Comparison of ENCODE assay signal across 34 mouse cellular contexts in the genomic region with DNA sequence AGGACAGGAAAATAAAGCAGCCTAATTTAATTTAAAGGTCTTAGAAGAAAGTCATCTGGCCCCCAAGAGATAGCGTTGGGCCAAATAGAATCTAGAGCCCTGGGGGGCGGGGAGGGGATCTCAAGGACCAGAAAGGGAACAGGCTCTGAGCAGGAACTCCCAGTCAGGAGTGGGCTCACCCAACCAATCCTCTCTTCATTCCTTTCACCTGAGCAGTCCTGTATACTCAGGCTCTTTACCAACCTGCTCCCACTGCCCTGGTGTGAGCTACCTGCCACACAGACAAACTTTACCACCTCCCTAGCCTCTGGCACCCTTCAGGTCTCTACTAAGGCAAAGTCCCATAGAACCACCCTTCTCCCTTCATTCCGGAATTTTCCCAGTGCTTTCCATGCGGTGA.
"Had no signal": no experiment of that assay in that cellular context is flagged by ENCODE, and none has a peak within 500 bp of the region (broad histone marks: within the 10 kb centered on the region; RNA-seq: fewer than 3 reads in every experiment).

No protein-coding gene starts in this region.

- DNase-seq: heart, adult 2 months; heart, postnatal 10 days; heart, postnatal 14 days; heart, postnatal 36 days; kidney, adult 11 months; kidney, adult 18-20 months; kidney, adult 2 months; kidney, adult 8-10 months; kidney, adult 9 months; kidney, postnatal 10 days; kidney, postnatal 14 days; kidney, postnatal 25 days; kidney, postnatal 36 days; kidney, postnatal 4 days; layer of hippocampus, adult 9-11 months; layer of hippocampus, postnatal 36 days had no signal

- H3K9ac ChIP-seq: heart, embryonic 12.5 days; heart, embryonic 13.5 days; heart, embryonic 15.5 days; hindbrain, embryonic 12.5 days; hindbrain, embryonic 13.5 days; hindbrain, embryonic 14.5 days; hindbrain, embryonic 15.5 days; intestine, embryonic 15.5 days; kidney, embryonic 15.5 days had no signal

- H3K27ac ChIP-seq: heart, adult 2 months; heart, embryonic 13.5 days; heart, embryonic 15.5 days; hindbrain, embryonic 10.5 days; hindbrain, embryonic 12.5 days; hindbrain, embryonic 13.5 days; hindbrain, embryonic 14.5 days; hindbrain, embryonic 15.5 days; hindbrain, postnatal 0 days; intestine, embryonic 15.5 days; kidney, embryonic 15.5 days; kidney, postnatal 0 days; layer of hippocampus, adult 2 months had no signal

- H3K36me3 ChIP-seq: heart, embryonic 12.5 days; heart, embryonic 13.5 days; heart, embryonic 15.5 days; hindbrain, embryonic 10.5 days; hindbrain, embryonic 12.5 days; hindbrain, embryonic 13.5 days; hindbrain, embryonic 15.5 days; intestine, embryonic 15.5 days; kidney, embryonic 15.5 days had no signal

- H3K27me3 ChIP-seq: hindbrain, embryonic 15.5 days; intestine, embryonic 15.5 days had no signal

- H3K4me3 ChIP-seq: heart, adult 2 months; heart, embryonic 12.5 days; heart, embryonic 13.5 days; heart, embryonic 15.5 days; hindbrain, embryonic 10.5 days; hindbrain, embryonic 12.5 days; hindbrain, embryonic 13.5 days; hindbrain, embryonic 15.5 days; intestine, embryonic 15.5 days; kidney, embryonic 15.5 days; layer of hippocampus, adult 2 months had no signal

- H3K4me1 ChIP-seq: heart, embryonic 13.5 days; intestine, embryonic 15.5 days; kidney, embryonic 15.5 days had no signal

- H3K4me2 ChIP-seq: heart, embryonic 11.5 days; heart, embryonic 12.5 days; heart, embryonic 13.5 days; heart, embryonic 15.5 days; hindbrain, embryonic 12.5 days; hindbrain, embryonic 13.5 days; hindbrain, embryonic 14.5 days; hindbrain, embryonic 15.5 days; intestine, embryonic 15.5 days; kidney, embryonic 15.5 days had no signal

- ATAC-seq: hindbrain, embryonic 16.5 days; hindbrain, postnatal 0 days; inflammation-experienced regulatory T-cells, adult 6 months; intestine, embryonic 15.5 days; intestine, embryonic 16.5 days; intestine, postnatal 0 days had no signal

- H3K9me3 ChIP-seq: heart, embryonic 12.5 days; heart, embryonic 13.5 days; heart, embryonic 15.5 days; hindbrain, embryonic 10.5 days; hindbrain, embryonic 12.5 days; hindbrain, embryonic 13.5 days; hindbrain, embryonic 15.5 days; intestine, embryonic 15.5 days; kidney, embryonic 15.5 days had no signal
